Mouse (Mus musculus): ENCODE results near the gene Plcg2.

GRCm38 (mm10) chr8:117684504-117684903 is 186.4 kb downstream of the Plcg2 start:
- no peak for TF ChIP-seq CTCF (IDR thresholded peaks at IDR 0.05; ENCODE audit: extremely low read depth, insufficient read depth, low read length)
- TF ChIP-seq POLR2A (IDR thresholded peaks at IDR 0.05; ENCODE audit: extremely low read depth, insufficient read depth, low read length): no peak

All from cortical plate, adult 2 months (tissue).